Mouse (Mus musculus): ENCODE measurements around the gene Anks1. TPM values are rescaled to one million over a fixed set of nuclear protein-coding genes. Genes with fewer than 3 reads are reported as not detected.

The Anks1 gene
- polyA plus RNA-seq, 1 experiment from 2014 or later = 46.9 TPM

- Histone ChIP-seq H3K4me3 (ENCODE audit: low read depth, low read length) (peak overlapping the region; percentile 55; the same call in 1 of the 2 replicates), H3K27me3 (ENCODE audit: control insufficient read depth, insufficient read depth, low read length) (0 out of 2 replicates have a peak, but pooled peaks cover 2% of the 10 kb centered on the region), H3K27ac (ENCODE audit: low read depth, low read length) (no peak overlapping the region), H3K4me1 (ENCODE audit: control insufficient read depth, insufficient read depth, low read length) (peaks cover 5% of the 10 kb centered on the region; the same call in 1 of the 2 replicates), H3K36me3 (ENCODE audit: control insufficient read depth, insufficient read depth, low read length) (no peaks in the 10 kb centered on the region), H3K4me2 (ENCODE audit: low read depth) (peak overlapping the region; percentile 99), H3K9ac (ENCODE audit: low read length) (no peak overlapping the region), H3K9me3 (ENCODE audit: control insufficient read depth, low read length) (no peaks in the 10 kb centered on the region)
- DNase-seq (ENCODE audit: low spot score) (no peak), ATAC-seq (ENCODE audit: insufficient read depth, low FRiP score, low TSS enrichment) (no peak; the same call in 1 of the 2 replicates)
- 13% methylated on average over 9 of the region's 9 CpGs for WGBS
Observed at GRCm38 (mm10) chr17:28080817-28081165, 171.7 kb downstream of the Anks1 start.

DNA sequence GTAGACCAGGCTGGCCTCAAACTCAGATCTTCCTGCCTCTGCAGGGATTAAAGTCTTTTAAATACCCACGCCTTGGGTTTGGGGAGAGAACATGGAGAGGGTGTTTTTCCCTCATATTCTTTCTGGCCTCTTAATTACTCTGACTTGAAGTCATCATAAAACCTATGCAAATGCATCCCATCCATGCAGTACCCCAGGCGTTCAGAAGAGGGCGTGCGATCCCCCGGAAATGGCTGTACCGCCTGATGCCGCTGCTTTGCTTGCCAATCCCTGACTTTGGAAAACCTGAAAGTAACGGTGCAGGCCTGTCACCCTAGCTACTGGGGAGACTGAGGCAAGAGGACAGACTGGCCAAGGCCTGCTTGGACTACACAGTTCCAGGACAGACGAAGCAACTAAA is 172.3 kb downstream of the Anks1 start:
- no peaks in the 10 kb centered on the region for H3K9me3 ChIP-seq (ENCODE audit: control insufficient read depth, low read length)
- peak; percentile 45 for DNase-seq (ENCODE audit: low spot score)
- no peak for ATAC-seq (ENCODE audit: insufficient read depth, low FRiP score, low TSS enrichment)
- WGBS = 57% methylated on average over 9 of the region's 9 CpGs
- H3K36me3 ChIP-seq (ENCODE audit: control insufficient read depth, insufficient read depth, low read length) = no peaks in the 10 kb centered on the region
- no peak overlapping the region for H3K27ac ChIP-seq (ENCODE audit: low read depth, low read length)
- 0 out of 2 replicates have a peak, but pooled peaks cover 2% of the 10 kb centered on the region for H3K27me3 ChIP-seq (ENCODE audit: control insufficient read depth, insufficient read depth, low read length)
- H3K9ac ChIP-seq (ENCODE audit: low read length) = no peak overlapping the region
- peaks cover 8% of the 10 kb centered on the region; the same call in 1 of the 2 replicates for H3K4me1 ChIP-seq (ENCODE audit: control insufficient read depth, insufficient read depth, low read length)
- no peak overlapping the region for H3K4me3 ChIP-seq (ENCODE audit: low read depth, low read length)
- H3K4me2 ChIP-seq (ENCODE audit: low read depth) = no peak overlapping the region

DNA sequence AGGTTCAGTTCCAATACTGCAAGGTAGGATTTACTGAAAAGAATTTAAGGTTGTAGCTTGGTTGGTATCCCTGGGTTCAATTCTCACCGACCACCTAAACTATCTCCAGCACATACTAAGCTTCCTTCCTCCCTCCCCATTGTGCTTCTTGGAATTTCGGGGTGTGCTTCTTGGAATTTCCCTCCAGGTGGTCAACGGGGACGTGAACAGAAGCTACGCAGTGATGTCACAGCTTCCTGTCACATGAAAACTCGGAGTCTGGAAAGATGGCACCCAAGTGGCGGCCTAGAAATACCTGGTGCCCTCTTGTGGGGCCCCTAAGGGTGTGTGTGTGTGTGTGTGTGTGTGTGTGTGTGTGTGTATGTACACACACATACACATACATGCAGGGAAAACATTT is 172.8 kb downstream of the Anks1 start:
- no peaks in the 10 kb centered on the region for H3K36me3 ChIP-seq (ENCODE audit: control insufficient read depth, insufficient read depth, low read length)
- 0 out of 2 replicates have a peak, but pooled peaks cover 2% of the 10 kb centered on the region for H3K27me3 ChIP-seq (ENCODE audit: control insufficient read depth, insufficient read depth, low read length)
- H3K4me3 ChIP-seq (ENCODE audit: low read depth, low read length) = no peak overlapping the region
- WGBS = 92% methylated on average over 7 of the region's 7 CpGs
- DNase-seq (ENCODE audit: low spot score) = no peak
- H3K4me1 ChIP-seq (ENCODE audit: control insufficient read depth, insufficient read depth, low read length) = peaks cover 8% of the 10 kb centered on the region; the same call in 1 of the 2 replicates
- no peak overlapping the region for H3K9ac ChIP-seq (ENCODE audit: low read length)
- ATAC-seq (ENCODE audit: insufficient read depth, low FRiP score, low TSS enrichment) = no peak
- no peak overlapping the region for H3K27ac ChIP-seq (ENCODE audit: low read depth, low read length)
- no peak overlapping the region for H3K4me2 ChIP-seq (ENCODE audit: low read depth)
- H3K9me3 ChIP-seq (ENCODE audit: control insufficient read depth, low read length) = no peaks in the 10 kb centered on the region

DNA sequence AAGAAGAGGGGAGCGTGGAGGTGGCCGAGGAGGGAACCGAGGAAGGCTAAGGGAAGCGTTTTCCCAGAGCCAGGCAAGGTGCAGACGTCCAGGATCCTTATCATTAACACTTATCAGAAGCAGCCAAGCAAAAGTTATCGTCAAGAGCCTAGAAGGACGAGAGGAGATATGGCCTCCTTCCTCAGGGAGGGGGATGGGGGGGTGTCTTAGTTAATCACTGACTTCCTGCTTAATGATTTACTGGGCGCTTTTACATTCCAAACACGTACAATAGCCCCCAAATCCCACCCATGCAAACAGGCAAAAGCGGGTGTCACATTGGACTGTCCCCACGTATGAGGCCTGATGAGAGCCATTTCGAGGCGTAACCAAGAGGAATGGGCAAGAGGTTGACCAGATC is 173.8 kb downstream of the Anks1 start:
- Histone ChIP-seq H3K27ac (ENCODE audit: low read depth, low read length) (no peak overlapping the region), H3K9me3 (ENCODE audit: control insufficient read depth, low read length) (no peaks in the 10 kb centered on the region), H3K4me1 (ENCODE audit: control insufficient read depth, insufficient read depth, low read length) (peaks cover 8% of the 10 kb centered on the region; the same call in 1 of the 2 replicates), H3K4me3 (ENCODE audit: low read depth, low read length) (no peak overlapping the region), H3K36me3 (ENCODE audit: control insufficient read depth, insufficient read depth, low read length) (no peaks in the 10 kb centered on the region), H3K27me3 (ENCODE audit: control insufficient read depth, insufficient read depth, low read length) (0 out of 2 replicates have a peak, but pooled peaks cover 2% of the 10 kb centered on the region), H3K9ac (ENCODE audit: low read length) (no peak overlapping the region), H3K4me2 (ENCODE audit: low read depth) (no peak overlapping the region)
- no peak for DNase-seq (ENCODE audit: low spot score)
- no peak for ATAC-seq (ENCODE audit: insufficient read depth, low FRiP score, low TSS enrichment)
- WGBS = 79% methylated on average over 13 of the region's 13 CpGs

- Histone ChIP-seq H3K9ac (ENCODE audit: low read length) (no peak overlapping the region), H3K9me3 (ENCODE audit: control insufficient read depth, low read length) (no peaks in the 10 kb centered on the region), H3K4me1 (ENCODE audit: control insufficient read depth, insufficient read depth, low read length) (peaks cover 8% of the 10 kb centered on the region; the same call in 1 of the 2 replicates), H3K27ac (ENCODE audit: low read depth, low read length) (no peak overlapping the region), H3K36me3 (ENCODE audit: control insufficient read depth, insufficient read depth, low read length) (no peaks in the 10 kb centered on the region), H3K27me3 (ENCODE audit: control insufficient read depth, insufficient read depth, low read length) (0 out of 2 replicates have a peak, but pooled peaks cover 2% of the 10 kb centered on the region), H3K4me3 (ENCODE audit: low read depth, low read length) (no peak overlapping the region), H3K4me2 (ENCODE audit: low read depth) (no peak overlapping the region)
- 22% methylated on average over 22 of the region's 22 CpGs for WGBS
- no peak for ATAC-seq (ENCODE audit: insufficient read depth, low FRiP score, low TSS enrichment)
- no peak for DNase-seq (ENCODE audit: low spot score)
Observed at GRCm38 (mm10) chr17:28084395-28084905, 175.3 kb downstream of the Anks1 start.

DNA sequence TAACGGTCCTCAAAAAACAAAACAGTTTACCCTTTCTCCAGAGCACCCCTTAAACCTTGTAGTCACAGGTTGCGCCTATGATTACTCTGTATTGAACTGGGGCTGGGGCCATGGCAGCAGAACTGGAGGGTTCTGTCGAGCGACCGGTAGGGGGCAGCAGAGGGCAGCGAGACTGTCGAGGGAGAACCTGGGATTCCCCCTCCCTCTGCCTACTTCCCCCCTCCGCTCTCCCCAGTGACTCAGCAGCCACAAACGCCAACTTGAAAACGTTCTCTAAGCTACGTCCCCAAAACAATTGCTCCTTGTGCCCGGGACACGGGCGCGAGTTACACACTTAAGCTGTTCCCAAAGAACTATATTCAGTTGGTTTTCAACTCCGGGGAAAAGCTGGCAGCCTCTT is 175.9 kb downstream of the Anks1 start:
- Histone ChIP-seq H3K4me1 (ENCODE audit: control insufficient read depth, insufficient read depth, low read length) (peaks cover 8% of the 10 kb centered on the region; the same call in 1 of the 2 replicates), H3K4me3 (ENCODE audit: low read depth, low read length) (no peak overlapping the region), H3K9ac (ENCODE audit: low read length) (no peak overlapping the region), H3K9me3 (ENCODE audit: control insufficient read depth, low read length) (no peaks in the 10 kb centered on the region), H3K4me2 (ENCODE audit: low read depth) (no peak overlapping the region; the same call in 1 of the 2 replicates), H3K36me3 (ENCODE audit: control insufficient read depth, insufficient read depth, low read length) (no peaks in the 10 kb centered on the region), H3K27ac (ENCODE audit: low read depth, low read length) (no peak overlapping the region), H3K27me3 (ENCODE audit: control insufficient read depth, insufficient read depth, low read length) (0 out of 2 replicates have a peak, but pooled peaks cover 2% of the 10 kb centered on the region)
- DNase-seq (ENCODE audit: low spot score) (peak; percentile 93), ATAC-seq (ENCODE audit: insufficient read depth, low FRiP score, low TSS enrichment) (0 out of 2 replicates have a peak, but pooled peaks have one; percentile 30)
- WGBS = 2% methylated on average over 16 of the region's 16 CpGs

DNA sequence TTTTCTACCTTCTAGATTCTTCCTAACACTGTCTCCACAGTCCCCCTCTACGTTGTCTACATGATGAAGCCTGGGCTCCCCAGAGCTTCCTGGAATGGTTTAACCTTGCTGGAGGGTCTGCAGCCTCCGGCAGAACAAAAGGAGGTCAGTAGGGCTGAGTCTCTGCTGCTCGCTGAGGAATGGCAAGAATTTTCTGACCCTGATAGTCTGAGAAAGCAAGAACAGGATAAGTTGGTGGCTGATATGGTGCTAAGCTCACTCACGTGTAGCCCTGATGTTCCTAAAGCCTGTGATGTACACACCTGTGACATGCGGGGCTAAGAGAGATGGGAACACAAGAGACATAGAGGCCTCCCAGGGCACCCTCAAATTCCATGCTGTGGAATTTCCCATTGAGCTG is 178.3 kb downstream of the Anks1 start:
- Histone ChIP-seq H3K4me1 (ENCODE audit: control insufficient read depth, insufficient read depth, low read length) (peaks cover 8% of the 10 kb centered on the region; the same call in 1 of the 2 replicates), H3K9ac (ENCODE audit: low read length) (peak overlapping the region; percentile 23; the same call in 1 of the 2 replicates), H3K9me3 (ENCODE audit: control insufficient read depth, low read length) (no peaks in the 10 kb centered on the region), H3K36me3 (ENCODE audit: control insufficient read depth, insufficient read depth, low read length) (no peaks in the 10 kb centered on the region), H3K27me3 (ENCODE audit: control insufficient read depth, insufficient read depth, low read length) (no peaks in the 10 kb centered on the region), H3K4me3 (ENCODE audit: low read depth, low read length) (no peak overlapping the region), H3K27ac (ENCODE audit: low read depth, low read length) (peak overlapping the region; percentile 35; the same call in 1 of the 2 replicates), H3K4me2 (ENCODE audit: low read depth) (no peak overlapping the region)
- DNase-seq (ENCODE audit: low spot score) (no peak), ATAC-seq (ENCODE audit: insufficient read depth, low FRiP score, low TSS enrichment) (no peak)
- 25% methylated on average over 5 of the region's 5 CpGs for WGBS

DNA sequence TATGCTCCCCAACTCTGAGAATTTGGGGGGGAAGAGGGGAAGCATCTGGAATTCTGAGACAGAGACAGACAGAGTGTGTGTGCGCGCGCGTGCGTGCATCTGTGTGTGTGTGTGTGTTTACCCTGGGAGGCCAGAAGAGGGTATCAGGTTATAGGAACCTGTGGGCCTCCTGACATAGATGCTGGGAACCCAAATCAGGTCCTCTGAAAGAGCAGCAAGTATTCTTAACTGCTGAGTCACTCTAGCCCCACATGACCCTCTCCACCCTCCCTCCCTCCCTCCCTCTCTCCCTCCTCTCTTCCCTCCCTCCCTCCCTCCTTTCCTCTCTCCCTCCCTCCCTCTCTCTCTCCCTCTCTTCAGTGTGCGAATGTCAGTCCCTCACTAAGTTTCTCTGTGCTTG is 179.6 kb downstream of the Anks1 start:
- WGBS = 84% methylated on average over 6 of the region's 6 CpGs

DNA sequence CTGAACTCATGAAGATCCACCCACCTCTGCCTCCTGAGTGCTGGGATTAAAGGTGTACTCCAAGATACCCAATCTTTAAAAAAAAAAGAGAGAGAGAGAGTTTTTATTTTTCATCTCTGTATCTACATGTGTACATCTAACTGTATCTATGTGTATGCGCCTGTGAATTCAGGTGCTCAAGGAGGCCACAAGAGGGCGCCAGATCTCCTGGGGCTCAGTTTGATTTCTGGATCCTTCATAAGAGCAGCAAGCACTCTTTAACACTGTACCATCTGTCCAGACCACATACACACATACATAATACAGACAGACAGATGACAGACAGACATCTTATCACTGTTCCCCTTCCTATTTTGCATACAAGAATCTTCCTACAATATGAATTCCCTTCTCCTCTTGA is 183.2 kb downstream of the Anks1 start:
- no peak overlapping the region for H3K4me2 ChIP-seq (ENCODE audit: low read depth)
- DNase-seq (ENCODE audit: low spot score) (no peak), ATAC-seq (ENCODE audit: insufficient read depth, low FRiP score, low TSS enrichment) (no peak)
- no peak overlapping the region for H3K27ac ChIP-seq (ENCODE audit: low read depth, low read length)
- WGBS = 85% methylated on average over 2 of the region's 2 CpGs
- H3K4me3 ChIP-seq (ENCODE audit: low read depth, low read length) = no peak overlapping the region
- H3K27me3 ChIP-seq (ENCODE audit: control insufficient read depth, insufficient read depth, low read length) = no peaks in the 10 kb centered on the region
- no peaks in the 10 kb centered on the region for H3K36me3 ChIP-seq (ENCODE audit: control insufficient read depth, insufficient read depth, low read length)
- no peak overlapping the region for H3K9ac ChIP-seq (ENCODE audit: low read length)
- peaks cover 3% of the 10 kb centered on the region for H3K9me3 ChIP-seq (ENCODE audit: control insufficient read depth, low read length)
- H3K4me1 ChIP-seq (ENCODE audit: control insufficient read depth, insufficient read depth, low read length) = no peaks in the 10 kb centered on the region; the same call in 1 of the 2 replicates

More for the DNA sequence above, 179.6 kb downstream of the Anks1 start:
- H3K36me3 ChIP-seq (ENCODE audit: control insufficient read depth, insufficient read depth, low read length) = no peaks in the 10 kb centered on the region
- no peak overlapping the region for H3K27ac ChIP-seq (ENCODE audit: low read depth, low read length)
- H3K9me3 ChIP-seq (ENCODE audit: control insufficient read depth, low read length) = no peaks in the 10 kb centered on the region; the same call in 1 of the 2 replicates
- no peak for ATAC-seq (ENCODE audit: insufficient read depth, low FRiP score, low TSS enrichment)
- no peak overlapping the region for H3K4me2 ChIP-seq (ENCODE audit: low read depth)
- H3K4me3 ChIP-seq (ENCODE audit: low read depth, low read length) = no peak overlapping the region
- no peak overlapping the region for H3K9ac ChIP-seq (ENCODE audit: low read length)
- H3K27me3 ChIP-seq (ENCODE audit: control insufficient read depth, insufficient read depth, low read length) = no peaks in the 10 kb centered on the region
- no peak for DNase-seq (ENCODE audit: low spot score)
- peaks cover 8% of the 10 kb centered on the region; the same call in 1 of the 2 replicates for H3K4me1 ChIP-seq (ENCODE audit: control insufficient read depth, insufficient read depth, low read length)

Data from neural tube, embryonic 11.5 days (tissue).